Mouse (Mus musculus) C2C12 (cell line): Measurements from ENCODE around the gene Pnmal2.

Experiments used
- CEBPB ChIP-seq: IDR thresholded peaks from one replicate; pipeline ENCODE4 v1.6.1; 2011; ENCODE audit warnings: low read depth, mild to moderate bottlenecking, control low read depth, moderate library complexity
- CTCF ChIP-seq: IDR thresholded peaks from one replicate; pipeline ENCODE4 v1.5.1; 2011; ENCODE audit not compliant: control insufficient read depth, insufficient read depth, insufficient read length
- FOSL1 ChIP-seq: IDR thresholded peaks from one replicate; pipeline ENCODE4 v1.8.0; 2011; ENCODE audit warnings: mild to moderate bottlenecking, low read length; ENCODE audit not compliant: poor library complexity, insufficient read depth, severe bottlenecking
- MAX ChIP-seq: IDR thresholded peaks from one replicate; pipeline ENCODE4 v1.6.1; 2011; ENCODE audit warnings: mild to moderate bottlenecking, control low read depth
- MYOD1 ChIP-seq: IDR thresholded peaks from one replicate; pipeline ENCODE4 v1.6.1; 2011; ENCODE audit warnings: low read depth; ENCODE audit not compliant: control insufficient read depth, insufficient read length
- MYOG ChIP-seq: IDR thresholded peaks from one replicate; pipeline ENCODE4 v1.6.1; 2011; ENCODE audit not compliant: control insufficient read depth, insufficient read length; ENCODE audit errors: extremely low read depth
- USF1 ChIP-seq: IDR thresholded peaks from one replicate; pipeline ENCODE4 v1.6.1; 2011; ENCODE audit warnings: low read depth, mild to moderate bottlenecking, control low read depth, moderate library complexity

DNA sequence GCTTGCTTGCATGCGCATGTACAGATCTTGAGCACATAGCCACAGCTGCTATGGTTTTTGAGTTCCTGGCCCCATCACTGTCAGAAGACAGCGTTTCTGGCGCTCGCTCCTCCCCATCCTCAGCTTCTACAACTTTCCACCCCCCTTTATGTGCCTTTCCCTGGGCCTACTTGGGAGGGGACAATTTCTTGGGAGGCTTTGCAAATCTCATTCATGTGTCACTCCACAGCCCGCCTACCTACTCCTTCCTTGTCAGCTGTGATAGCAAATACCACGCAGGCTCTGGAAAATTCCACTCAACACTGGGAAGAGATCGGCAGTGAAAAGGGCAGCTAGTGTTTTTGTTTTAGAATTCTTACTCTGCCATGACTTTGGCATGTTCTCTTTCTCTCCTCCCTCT is 4.2 kb upstream of the Pnmal2 start:
- no peak for TF ChIP-seq MAX
- no peak for TF ChIP-seq CTCF
- TF ChIP-seq MYOD1, result no peak
- no peak for TF ChIP-seq CEBPB
- no peak for TF ChIP-seq USF1
- no peak for TF ChIP-seq MYOG
- TF ChIP-seq FOSL1, result no peak
